31 mouse cellular contexts compared by ENCODE assay signal in the genomic region with DNA sequence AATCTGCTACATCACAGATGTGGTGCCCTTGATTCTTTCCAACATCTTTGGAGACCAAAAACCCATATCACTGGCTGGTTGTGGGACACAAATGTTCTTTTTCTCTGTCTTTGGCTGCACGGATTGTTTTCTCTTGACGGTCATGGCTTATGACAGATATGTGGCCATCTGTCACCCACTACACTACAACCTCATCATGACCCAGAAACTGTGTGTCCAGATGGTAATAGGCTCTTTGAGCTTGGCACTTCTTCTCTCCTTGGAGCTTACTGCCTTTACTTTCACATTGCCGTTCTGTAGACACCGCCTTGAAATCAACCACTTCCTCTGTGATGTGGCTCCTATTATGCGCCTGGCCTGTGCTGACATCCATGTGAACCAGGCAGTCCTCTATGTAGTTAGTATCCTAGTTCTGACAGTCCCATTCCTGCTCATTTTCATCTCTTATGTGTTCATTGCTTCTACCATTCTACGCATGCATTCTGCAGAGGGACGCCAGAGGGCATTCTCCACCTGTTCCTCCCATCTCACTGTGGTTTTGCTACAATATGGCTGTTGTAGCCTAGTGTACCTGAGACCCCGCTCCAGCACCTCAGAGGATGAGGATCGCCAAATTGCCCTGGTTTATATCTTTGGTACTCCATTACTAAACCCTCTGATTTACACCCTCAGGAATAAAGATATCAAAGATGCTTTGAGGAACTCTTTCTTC. TPM values are rescaled to one million over a fixed set of nuclear protein-coding genes. Genes with fewer than 3 reads are reported as not detected.
DNase-seq lines count a peak whose midpoint lies in the region; ATAC-seq and TF ChIP-seq lines count a peak whose summit lies in the region.
"Had no signal": no experiment of that assay in that cellular context is flagged by ENCODE, and none has a peak within 500 bp of the region (broad histone marks: within the 10 kb centered on the region; RNA-seq: fewer than 3 reads in every experiment).

No protein-coding gene starts in this region.

- H3K79me2 ChIP-seq in CH12.LX (replicated peaks; ENCODE audit: control insufficient read depth, extremely low read depth, insufficient read depth, poor library complexity, severe bottlenecking): no peaks in the 10 kb centered on the region

- H3K4me2 ChIP-seq in CH12.LX (ENCODE audit: insufficient read depth, low read depth, poor library complexity, severe bottlenecking): peak overlapping the region; percentile 24; the same call in 1 of the 2 replicates
- H3K4me2 ChIP-seq in intestine, embryonic 15.5 days (replicated peaks): no peak overlapping the region
- H3K4me2 ChIP-seq: embryonic facial prominence, embryonic 13.5 days; heart, embryonic 13.5 days; hindbrain, embryonic 13.5 days; limb, embryonic 15.5 days; liver, embryonic 15.5 days; midbrain, embryonic 12.5 days had no signal

- TF ChIP-seq CTCF in CH12.LX (conservative IDR thresholded peaks at IDR 0.05 in 1 of 2, IDR thresholded peaks at IDR 0.05 in 1 of 2; ENCODE audit: low read depth in 2 of 2, low read length in 2 of 2): peak in 1 of 2 experiments; percentile 67; a peak in 2 of 4 replicates
- TF ChIP-seq CTCF in cerebellum, adult 2 months (IDR thresholded peaks at IDR 0.05; ENCODE audit: borderline replicate concordance, insufficient read depth, low read depth, low read length): peak; percentile 35; the same call in 1 of the 2 replicates

- no peaks in the 10 kb centered on the region for H3K27me3 ChIP-seq in CH12.LX (replicated peaks)
- H3K27me3 ChIP-seq in cerebellum, adult 2 months (ENCODE audit: control insufficient read depth, insufficient read depth, low read length): no peaks in the 10 kb centered on the region
- H3K27me3 ChIP-seq in intestine, embryonic 15.5 days (replicated peaks): no peaks in the 10 kb centered on the region
- H3K27me3 ChIP-seq: embryonic facial prominence, embryonic 13.5 days; heart, embryonic 13.5 days; hindbrain, embryonic 13.5 days; limb, embryonic 15.5 days; liver, embryonic 15.5 days; midbrain, embryonic 12.5 days; Patski had no signal

- H3K9ac ChIP-seq in CH12.LX (ENCODE audit: insufficient read depth, low read depth) (no peak overlapping the region), ES-E14 (ENCODE audit: insufficient read depth, low read depth, low read length, poor library complexity, severe bottlenecking) (no peak overlapping the region)
- no peak overlapping the region for H3K9ac ChIP-seq in intestine, embryonic 15.5 days
- H3K9ac ChIP-seq: embryonic facial prominence, embryonic 13.5 days; forebrain, postnatal 0 days; heart, embryonic 13.5 days; hindbrain, embryonic 13.5 days; limb, embryonic 15.5 days; liver, embryonic 15.5 days; midbrain, embryonic 12.5 days had no signal

- peak; percentile 54 for TF ChIP-seq RAD21 in CH12.LX (IDR thresholded peaks at IDR 0.05; ENCODE audit: low read depth, low read length)

- TF ChIP-seq POLR2A in CH12.LX (IDR thresholded peaks at IDR 0.05; ENCODE audit: low read depth, low read length): no peak
- no peak for TF ChIP-seq POLR2A in cerebellum, adult 2 months (IDR thresholded peaks at IDR 0.05; ENCODE audit: borderline replicate concordance, insufficient read depth, low read length)

- TF ChIP-seq EP300 in CH12.LX (IDR thresholded peaks at IDR 0.05; ENCODE audit: low read length): no peak

- H3K4me3 ChIP-seq in CH12.LX (replicated peaks in 1 of 3; ENCODE audit: low read depth in 2 of 3, low read length in 2 of 3, poor library complexity in 1 of 3): no peak overlapping the region
- no peak overlapping the region for H3K4me3 ChIP-seq in ES-E14 (ENCODE audit: insufficient read depth in 1 of 2, low read depth in 1 of 2, low read length in 2 of 2, poor library complexity in 1 of 2, severe bottlenecking in 1 of 2)
- no peak overlapping the region for H3K4me3 ChIP-seq in cerebellum, adult 2 months (replicated peaks; ENCODE audit: insufficient read depth, low read depth, low read length)
- H3K4me3 ChIP-seq in intestine, embryonic 15.5 days (replicated peaks): no peak overlapping the region
- H3K4me3 ChIP-seq: embryonic facial prominence, embryonic 13.5 days; heart, embryonic 13.5 days; hindbrain, embryonic 13.5 days; limb, embryonic 15.5 days; liver, embryonic 15.5 days; midbrain, embryonic 12.5 days; myocyte had no signal

- 55% methylated on average over 9 of the region's 9 CpGs for WGBS in cerebellum, adult 2 months
- 90% methylated on average over 9 of the region's 9 CpGs for WGBS in intestine, embryonic 15.5 days

- DNase-seq in CH12.LX (ENCODE audit: extremely low read depth) (peak; percentile 10), ES-E14 (ENCODE audit: low read depth, low spot score) (peak; percentile 13)
- peak; percentile 37 to 63 for DNase-seq in cerebellum, adult 2 months
- DNase-seq in cerebellum, postnatal 36 days: peak; percentile 21 to 32
- DNase-seq in kidney, postnatal 10 days: no peak
- DNase-seq in layer of hippocampus, adult 11-12 months (ENCODE audit: low spot score): no peak
- DNase-seq: adrenal gland, postnatal 36 days; B cell, adult 2 months; forebrain, postnatal 0 days; right cerebral cortex, postnatal 14 days; thymus, postnatal 36 days had no signal

- in situ Hi-C loops in CH12.LX (cut with MboI; ENCODE audit: low pct_ligation_motif_present, low pct_unique_long_range_greater_than_20kb, low sequenced_read_pairs): no loop called here
- in situ Hi-C loops in ES-E14 (cut with MboI; ENCODE audit: low sequenced_read_pairs in 2 of 2, unreplicated experiment in 2 of 2): no loop called here

- dilution Hi-C loops in CH12.LX (cut with MboI; ENCODE audit: extremely low pct_ligation_motif_present, extremely low pct_unique_long_range_greater_than_20kb, low sequenced_read_pairs): no loop called here

- no peaks in the 10 kb centered on the region for H3K9me3 ChIP-seq in CH12.LX (replicated peaks; ENCODE audit: low read length)
- H3K9me3 ChIP-seq in ES-E14 (ENCODE audit: control insufficient read depth, insufficient read depth, low read depth, low read length): no peaks in the 10 kb centered on the region
- H3K9me3 ChIP-seq in intestine, embryonic 15.5 days: no peaks in the 10 kb centered on the region
- H3K9me3 ChIP-seq: embryonic facial prominence, embryonic 13.5 days; limb, embryonic 15.5 days; liver, embryonic 15.5 days; midbrain, embryonic 12.5 days had no signal

- H3K4me1 ChIP-seq in CH12.LX (ENCODE audit: control insufficient read depth in 1 of 2, insufficient read depth in 2 of 2) (no peaks in the 10 kb centered on the region), ES-E14 (ENCODE audit: control insufficient read depth in 2 of 2, insufficient read depth in 2 of 2, low read length in 2 of 2, poor library complexity in 1 of 2) (no peaks in the 10 kb centered on the region)
- no peaks in the 10 kb centered on the region for H3K4me1 ChIP-seq in cerebellum, adult 2 months (ENCODE audit: control insufficient read depth, insufficient read depth, low read length)
- no peaks in the 10 kb centered on the region for H3K4me1 ChIP-seq in intestine, embryonic 15.5 days (replicated peaks)
- H3K4me1 ChIP-seq: embryonic facial prominence, embryonic 13.5 days; heart, embryonic 13.5 days; hindbrain, embryonic 13.5 days; limb, embryonic 15.5 days; liver, embryonic 15.5 days; midbrain, embryonic 12.5 days had no signal

- H3K36me3 ChIP-seq in CH12.LX (replicated peaks in 1 of 2; ENCODE audit: control insufficient read depth in 1 of 2, insufficient read depth in 1 of 2, low read length in 1 of 2): no peaks in the 10 kb centered on the region
- no peaks in the 10 kb centered on the region for H3K36me3 ChIP-seq in ES-E14 (ENCODE audit: control insufficient read depth, insufficient read depth, low read length, poor library complexity, severe bottlenecking)
- H3K36me3 ChIP-seq in intestine, embryonic 15.5 days: no peaks in the 10 kb centered on the region
- H3K36me3 ChIP-seq: embryonic facial prominence, embryonic 13.5 days; heart, embryonic 13.5 days; hindbrain, embryonic 13.5 days; limb, embryonic 15.5 days; liver, embryonic 15.5 days; midbrain, embryonic 12.5 days had no signal

- no peak for ATAC-seq in intestine, embryonic 15.5 days
- ATAC-seq: forebrain, postnatal 0 days; inflammation-experienced regulatory T-cells, adult 6 months; Patski had no signal

- H3K27ac ChIP-seq in CH12.LX (ENCODE audit: insufficient read depth, low read depth) (no peak overlapping the region), ES-E14 (ENCODE audit: insufficient read depth, low read depth, low read length, poor library complexity, severe bottlenecking) (no peak overlapping the region)
- no peak overlapping the region for H3K27ac ChIP-seq in cerebellum, adult 2 months (ENCODE audit: insufficient read depth, low read length)
- no peak overlapping the region for H3K27ac ChIP-seq in intestine, embryonic 15.5 days
- H3K27ac ChIP-seq: embryonic facial prominence, embryonic 13.5 days; heart, embryonic 13.5 days; hindbrain, embryonic 13.5 days; limb, embryonic 15.5 days; liver, embryonic 15.5 days; midbrain, embryonic 12.5 days had no signal

RNA-seq across cellular contexts. Expression of gene Olfr1495, which starts 4.3 kb away (rescaled TPM):
- total RNA-seq in CH12.LX (2012; rRNA removed): not detected in 2 replicates
- not detected in 2 replicates for total RNA-seq in CH12.LX (2014; rRNA removed)
- not detected in 2 replicates for polyA plus RNA-seq in CH12.LX (2012; ENCODE audit: insufficient read length, low read depth)
- 0.48 TPM in 1 of 2 replicates, not detected in the other for total RNA-seq in ES-E14 (2012; rRNA removed)
- polyA plus RNA-seq in cerebellum, adult 2 months (2012; rRNA removed): not detected in 2 replicates
- polyA plus RNA-seq in intestine, embryonic 15.5 days (2015; fragmentation: Nextera tagmentation; extraction: Ambion mirVana): not detected in 2 replicates
- total RNA-seq: adrenal gland, postnatal 36 days; forebrain, postnatal 0 days; heart, postnatal 25 days; layer of hippocampus, postnatal 25 days; left cerebral cortex, postnatal 25 days had no signal
- polyA plus RNA-seq: embryonic facial prominence, embryonic 13.5 days; forebrain, postnatal 0 days; gonadal fat pad, adult 2 months; heart, embryonic 13.5 days; hindbrain, embryonic 13.5 days; kidney, embryonic 14.5 days; large intestine, adult 2 months; limb, embryonic 15.5 days; liver, embryonic 15.5 days; lung, embryonic 16.5 days; midbrain, embryonic 12.5 days; myocyte; neural tube, embryonic 14.5 days; Patski; spleen, adult 2 months; stomach, embryonic 14.5 days had no signal

RNA-seq across cellular contexts. Expression of gene Olfr1496, which starts 9.0 kb away (rescaled TPM):
- not detected in 2 replicates for total RNA-seq in CH12.LX (2012; rRNA removed)
- not detected in 2 replicates for total RNA-seq in CH12.LX (2014; rRNA removed)
- polyA plus RNA-seq in CH12.LX (2012; ENCODE audit: insufficient read length, low read depth): not detected in 2 replicates
- not detected in 2 replicates for total RNA-seq in ES-E14 (2012; rRNA removed)
- polyA plus RNA-seq in cerebellum, adult 2 months (2012; rRNA removed): not detected in 2 replicates
- not detected in 2 replicates for polyA plus RNA-seq in intestine, embryonic 15.5 days (2015; fragmentation: Nextera tagmentation; extraction: Ambion mirVana)
- total RNA-seq: adrenal gland, postnatal 36 days; forebrain, postnatal 0 days; heart, postnatal 25 days; layer of hippocampus, postnatal 25 days; left cerebral cortex, postnatal 25 days had no signal
- polyA plus RNA-seq: embryonic facial prominence, embryonic 13.5 days; forebrain, postnatal 0 days; gonadal fat pad, adult 2 months; heart, embryonic 13.5 days; hindbrain, embryonic 13.5 days; inflammation-experienced regulatory T-cells, adult 6 months; kidney, embryonic 14.5 days; large intestine, adult 2 months; limb, embryonic 15.5 days; liver, embryonic 15.5 days; lung, embryonic 16.5 days; midbrain, embryonic 12.5 days; myocyte; neural tube, embryonic 14.5 days; Patski; spleen, adult 2 months; stomach, embryonic 14.5 days had no signal

RNA-seq across cellular contexts. Expression of gene Olfr1494, which starts 29.2 kb away (rescaled TPM):
- total RNA-seq in CH12.LX (2012; rRNA removed) (not detected in 2 replicates), CH12.LX (2014; rRNA removed) (not detected in 2 replicates), ES-E14 (2012; rRNA removed) (0.22 and 0.26 TPM in 2 replicates)
- not detected in 2 replicates for polyA plus RNA-seq in CH12.LX (2012; ENCODE audit: insufficient read length, low read depth)
- polyA plus RNA-seq in cerebellum, adult 2 months (2012; rRNA removed): not detected in 2 replicates
- not detected in 2 replicates for polyA plus RNA-seq in intestine, embryonic 15.5 days (2015; fragmentation: Nextera tagmentation; extraction: Ambion mirVana)
- total RNA-seq: adrenal gland, postnatal 36 days; forebrain, postnatal 0 days; heart, postnatal 25 days; layer of hippocampus, postnatal 25 days; left cerebral cortex, postnatal 25 days had no signal
- polyA plus RNA-seq: embryonic facial prominence, embryonic 13.5 days; forebrain, postnatal 0 days; gonadal fat pad, adult 2 months; heart, embryonic 13.5 days; hindbrain, embryonic 13.5 days; inflammation-experienced regulatory T-cells, adult 6 months; kidney, embryonic 14.5 days; large intestine, adult 2 months; limb, embryonic 15.5 days; liver, embryonic 15.5 days; lung, embryonic 16.5 days; midbrain, embryonic 12.5 days; myocyte; neural tube, embryonic 14.5 days; Patski; spleen, adult 2 months; stomach, embryonic 14.5 days had no signal

RNA-seq across cellular contexts. Expression of gene Olfr1497, which starts 29.3 kb away (rescaled TPM):
- total RNA-seq in CH12.LX (2012; rRNA removed): not detected in 2 replicates
- not detected in 2 replicates for total RNA-seq in CH12.LX (2014; rRNA removed)
- not detected in 2 replicates for polyA plus RNA-seq in CH12.LX (2012; ENCODE audit: insufficient read length, low read depth)
- not detected in 2 replicates for total RNA-seq in ES-E14 (2012; rRNA removed)
- polyA plus RNA-seq in cerebellum, adult 2 months (2012; rRNA removed): not detected in 2 replicates
- not detected in 2 replicates for polyA plus RNA-seq in intestine, embryonic 15.5 days (2015; fragmentation: Nextera tagmentation; extraction: Ambion mirVana)
- total RNA-seq: adrenal gland, postnatal 36 days; forebrain, postnatal 0 days; heart, postnatal 25 days; layer of hippocampus, postnatal 25 days; left cerebral cortex, postnatal 25 days had no signal
- polyA plus RNA-seq: embryonic facial prominence, embryonic 13.5 days; forebrain, postnatal 0 days; gonadal fat pad, adult 2 months; heart, embryonic 13.5 days; hindbrain, embryonic 13.5 days; inflammation-experienced regulatory T-cells, adult 6 months; kidney, embryonic 14.5 days; large intestine, adult 2 months; limb, embryonic 15.5 days; liver, embryonic 15.5 days; lung, embryonic 16.5 days; midbrain, embryonic 12.5 days; myocyte; neural tube, embryonic 14.5 days; Patski; spleen, adult 2 months; stomach, embryonic 14.5 days had no signal

RNA-seq across cellular contexts. Expression of gene Olfr1493-ps1, which starts 45.6 kb away (rescaled TPM):
- total RNA-seq in CH12.LX (2012; rRNA removed): not detected in 2 replicates
- not detected in 2 replicates for total RNA-seq in CH12.LX (2014; rRNA removed)
- not detected in 2 replicates for polyA plus RNA-seq in CH12.LX (2012; ENCODE audit: insufficient read length, low read depth)
- total RNA-seq in ES-E14 (2012; rRNA removed): not detected in 2 replicates
- not detected in 2 replicates for polyA plus RNA-seq in cerebellum, adult 2 months (2012; rRNA removed)
- polyA plus RNA-seq in intestine, embryonic 15.5 days (2015; fragmentation: Nextera tagmentation; extraction: Ambion mirVana): not detected in 2 replicates
- total RNA-seq: adrenal gland, postnatal 36 days; forebrain, postnatal 0 days; heart, postnatal 25 days; layer of hippocampus, postnatal 25 days; left cerebral cortex, postnatal 25 days had no signal
- polyA plus RNA-seq: embryonic facial prominence, embryonic 13.5 days; forebrain, postnatal 0 days; gonadal fat pad, adult 2 months; heart, embryonic 13.5 days; hindbrain, embryonic 13.5 days; inflammation-experienced regulatory T-cells, adult 6 months; kidney, embryonic 14.5 days; large intestine, adult 2 months; limb, embryonic 15.5 days; liver, embryonic 15.5 days; lung, embryonic 16.5 days; midbrain, embryonic 12.5 days; myocyte; neural tube, embryonic 14.5 days; Patski; spleen, adult 2 months; stomach, embryonic 14.5 days had no signal

Comparison
In these comparisons a context has a peak if more than half of its experiments do, and no peak if none do; other contexts are left out.
1. DNase-seq: peak in CH12.LX (single experiment), ES-E14 (single experiment), cerebellum, adult 2 months (2 of 2) and cerebellum, postnatal 36 days (2 of 2); none in kidney, postnatal 10 days (single experiment) and layer of hippocampus, adult 11-12 months (single experiment).